Mouse (Mus musculus) ovary, adult 10 weeks (tissue): Measurements from ENCODE around the gene Cyp4a32. TPM values are rescaled to one million over a fixed set of nuclear protein-coding genes. Genes with fewer than 3 reads are reported as not detected.

ENCODE experiments used
- polyA plus RNA-seq: library from polyadenylated mRNA; stranded (reverse); fragments of 350-450 nt; fragmentation: Illumina TruSeq; extraction: RNeasy Lipid Tissue Mini Kit (QIAGEN cat#74804); gene quantifications from one replicate; pipeline ENCODE4 v1.2.3, GENCODE M21; 2014

Gene Cyp4a32
- polyA plus RNA-seq, result not detected

GRCm38 (mm10) chr4:115600611-115601010 is at the start of gene Cyp4a32:
Cyp4a32 (plus strand) TSS chr4:115600969.

GRCm38 (mm10) chr4:115563401-115563800 is 37.4 kb upstream of the Cyp4a32 start, which contains the start of gene Cyp4a31:
Cyp4a31 (plus strand) TSS chr4:115563649.

DNA sequence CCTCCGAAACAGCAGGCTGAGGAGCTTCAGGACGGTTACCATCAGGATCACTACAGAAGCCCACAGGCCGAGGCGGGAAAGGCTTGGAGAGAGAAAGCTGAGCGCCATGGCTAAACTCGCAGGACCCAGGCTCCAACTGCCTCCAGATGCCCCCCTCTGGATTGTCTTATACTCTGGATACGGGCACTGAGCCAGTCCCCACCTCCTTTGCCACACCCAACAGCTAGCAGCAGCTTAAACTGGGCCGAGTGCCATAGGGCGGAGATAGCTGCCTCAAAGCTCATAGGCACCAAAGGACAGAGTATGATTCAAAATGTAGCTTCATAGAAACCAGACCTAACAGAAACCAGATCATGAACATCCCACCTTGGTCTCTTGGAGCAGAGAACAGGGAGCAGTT is 46.8 kb downstream of the Cyp4a32 start, which contains the start of gene Cyp4b1:
Cyp4b1 (minus strand) TSS at position 144 of the 400 bp plus-strand sequence.

Other genes with a start within 250 kb of the Cyp4a32 start
- gene Cyp4a12b, start 189.3 kb upstream of the Cyp4a32 start, polyA plus RNA-seq, result not detected
- not detected for gene Cyp4a30b, start 148.4 kb upstream of the Cyp4a32 start, polyA plus RNA-seq
- not detected for gene Cyp4a14, start 104.8 kb upstream of the Cyp4a32 start, polyA plus RNA-seq
- 0.51 TPM for gene Cyp4a10, start 82.7 kb upstream of the Cyp4a32 start, polyA plus RNA-seq
- gene Cyp4a31, start 37.3 kb upstream of the Cyp4a32 start, polyA plus RNA-seq, result not detected
- gene Cyp4b1, start 46.8 kb downstream of the Cyp4a32 start, polyA plus RNA-seq, result 6.5 TPM
- gene Efcab14, start 136.8 kb downstream of the Cyp4a32 start, polyA plus RNA-seq, result 122 TPM
- not detected for gene Tex38, start 180.0 kb downstream of the Cyp4a32 start, polyA plus RNA-seq
- gene Atpaf1, start 183.8 kb downstream of the Cyp4a32 start, polyA plus RNA-seq, result 144 TPM
- gene Mob3c, start 227.1 kb downstream of the Cyp4a32 start, polyA plus RNA-seq, result 10.7 TPM
- gene Mknk1, start 238.2 kb downstream of the Cyp4a32 start, polyA plus RNA-seq, result 10.3 TPM